Mouse (Mus musculus) embryonic fibroblast, embryonic 13.5 days (primary cell): ENCODE measurements around the gene Prlh.

Experiments used
- CTCF ChIP-seq: IDR thresholded peaks from 2 replicates; pipeline ENCODE4 v1.5.1; 2011; ENCODE audit warnings: mild to moderate bottlenecking, control low read depth, low read length, moderate library complexity, borderline replicate concordance; ENCODE audit not compliant: insufficient read depth
- POLR2A ChIP-seq: IDR thresholded peaks from 2 replicates; pipeline ENCODE4 v1.6.1; 2011; ENCODE audit warnings: low read depth, mild to moderate bottlenecking, control low read depth, low read length, moderate library complexity

DNA sequence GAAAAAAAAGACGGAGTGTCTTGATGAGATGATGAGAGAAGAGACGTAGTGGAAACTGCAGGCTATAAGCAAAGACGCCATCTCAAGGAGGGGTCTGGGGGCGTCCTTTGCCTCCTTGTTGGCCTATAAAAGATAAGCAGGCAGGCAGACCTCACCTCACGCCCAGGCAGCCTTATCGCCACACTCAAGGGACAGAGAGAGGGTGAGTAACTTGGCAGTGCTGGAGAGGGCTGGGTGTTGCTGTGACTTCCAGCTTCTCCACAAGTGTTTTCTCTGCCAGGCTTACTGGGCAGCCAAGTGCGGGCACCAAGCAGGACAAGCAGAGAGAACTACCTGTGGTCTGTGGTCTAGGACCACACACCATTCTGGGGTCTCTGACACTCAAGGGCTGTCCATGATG is 1.2 kb upstream of the Prlh start:
- TF ChIP-seq CTCF (no peak), POLR2A (no peak)
